ENCODE assay signal across 21 mouse cellular contexts in genomic region chr13:92629509-92629908, GRCm38 (mm10). TPM values are rescaled to one million over a fixed set of nuclear protein-coding genes. Genes with fewer than 3 reads are reported as not detected.
A peak's percentile ranks its signal among the peaks of the same experiment; 100 is the strongest.
DNase-seq lines count a peak whose midpoint lies in the region; ATAC-seq and TF ChIP-seq lines count a peak whose summit lies in the region.
"Had no signal": no experiment of that assay in that cellular context is flagged by ENCODE, and none has a peak within 500 bp of the region (broad histone marks: within the 10 kb centered on the region; RNA-seq: fewer than 3 reads in every experiment).

No protein-coding gene starts in this region.

- no peaks in the 10 kb centered on the region for H3K9me3 ChIP-seq in heart, embryonic 15.5 days (replicated peaks)
- H3K9me3 ChIP-seq in hindbrain, embryonic 14.5 days (ENCODE audit: control insufficient read depth, low read length) = no peaks in the 10 kb centered on the region
- H3K9me3 ChIP-seq: embryonic facial prominence, embryonic 12.5 days; limb, embryonic 12.5 days had no signal

- H3K36me3 ChIP-seq in heart, embryonic 15.5 days = no peaks in the 10 kb centered on the region; the same call in 1 of the 2 replicates
- H3K36me3 ChIP-seq in heart, adult 2 months (ENCODE audit: control insufficient read depth, insufficient read depth, low read length) = no peaks in the 10 kb centered on the region
- H3K36me3 ChIP-seq in hindbrain, embryonic 14.5 days (replicated peaks; ENCODE audit: control insufficient read depth, insufficient read depth) = peaks cover 4% of the 10 kb centered on the region; the same call in 1 of the 2 replicates
- H3K36me3 ChIP-seq: embryonic facial prominence, embryonic 12.5 days had no signal

- no peak overlapping the region for H3K4me3 ChIP-seq in heart, embryonic 15.5 days
- H3K4me3 ChIP-seq in heart, adult 2 months = no peak overlapping the region
- H3K4me3 ChIP-seq in lung, adult 2 months (replicated peaks; ENCODE audit: extremely low read depth, low read depth, low read length) = no peak overlapping the region
- no peak overlapping the region for H3K4me3 ChIP-seq in hindbrain, embryonic 14.5 days (replicated peaks; ENCODE audit: low read length)
- H3K4me3 ChIP-seq: embryonic facial prominence, embryonic 12.5 days; limb, embryonic 12.5 days had no signal

- no peak for TF ChIP-seq CTCF in heart, adult 2 months (IDR thresholded peaks at IDR 0.05)
- no peak for TF ChIP-seq CTCF in lung, adult 2 months (IDR thresholded peaks at IDR 0.05; ENCODE audit: insufficient read depth, low read length)

- H3K27me3 ChIP-seq in heart, embryonic 15.5 days = no peaks in the 10 kb centered on the region
- no peaks in the 10 kb centered on the region for H3K27me3 ChIP-seq in heart, adult 2 months (ENCODE audit: control insufficient read depth, insufficient read depth, low read length)
- H3K27me3 ChIP-seq in hindbrain, embryonic 14.5 days (ENCODE audit: control insufficient read depth, insufficient read depth, low read length) = no peaks in the 10 kb centered on the region
- H3K27me3 ChIP-seq: embryonic facial prominence, embryonic 12.5 days; limb, embryonic 12.5 days; Patski had no signal

- no peak for DNase-seq in heart, adult 2 months
- peak; percentile 28 for DNase-seq in c-Kit-negative CD71-positive TER-119-positive erythroid progenitor cells, embryonic 14.5 days (ENCODE audit: low read depth, low spot score)
- DNase-seq in liver = peak; percentile 68
- DNase-seq in lung, adult 2 months = no peak
- DNase-seq in lung, postnatal 10 days = no peak
- no peak for DNase-seq in hindbrain, embryonic 14.5 days (ENCODE audit: low spot score)
- DNase-seq: gastrocnemius, postnatal 10 days; kidney, adult 11 months; lung, postnatal 36 days; midbrain, embryonic 14.5 days; thymus, postnatal 36 days had no signal

- no peak overlapping the region for H3K4me2 ChIP-seq in heart, embryonic 15.5 days
- no peak overlapping the region for H3K4me2 ChIP-seq in hindbrain, embryonic 14.5 days (replicated peaks)
- H3K4me2 ChIP-seq: embryonic facial prominence, embryonic 12.5 days; limb, embryonic 12.5 days had no signal

- 0 out of 2 replicates have a peak, but pooled peaks cover 1% of the 10 kb centered on the region for H3K79me2 ChIP-seq in heart, adult 2 months (replicated peaks; ENCODE audit: control insufficient read depth, insufficient read depth, low read length)

- peaks cover 5% of the 10 kb centered on the region; the same call in 1 of the 2 replicates for H3K4me1 ChIP-seq in heart, embryonic 15.5 days (replicated peaks)
- no peaks in the 10 kb centered on the region for H3K4me1 ChIP-seq in heart, adult 2 months (ENCODE audit: control insufficient read depth, insufficient read depth, low read length)
- H3K4me1 ChIP-seq in lung, adult 2 months (ENCODE audit: control insufficient read depth, insufficient read depth, low read length) = no peaks in the 10 kb centered on the region
- 0 out of 2 replicates have a peak, but pooled peaks cover 8% of the 10 kb centered on the region for H3K4me1 ChIP-seq in hindbrain, embryonic 14.5 days (replicated peaks; ENCODE audit: control insufficient read depth, insufficient read depth, low read length)

- TF ChIP-seq EP300 in heart, adult 2 months (IDR thresholded peaks at IDR 0.05; ENCODE audit: insufficient read depth, low read depth, low read length) = no peak

- H3K27ac ChIP-seq in heart, embryonic 15.5 days = no peak overlapping the region
- H3K27ac ChIP-seq in heart, adult 2 months = no peak overlapping the region
- H3K27ac ChIP-seq in hindbrain, embryonic 14.5 days = no peak overlapping the region
- H3K27ac ChIP-seq: embryonic facial prominence, embryonic 12.5 days; limb, embryonic 12.5 days had no signal

- peak; percentile 78; the same call in 1 of the 2 replicates for ATAC-seq in heart, embryonic 15.5 days (replicated peaks; ENCODE audit: insufficient number of reproducible peaks, insufficient read depth, low FRiP score, low read depth)
- peak; percentile 95 for ATAC-seq in megakaryocyte-erythroid progenitor cell, adult 5-6 weeks (replicated peaks; ENCODE audit: low FRiP score, low TSS enrichment, poor library complexity, severe bottlenecking)
- ATAC-seq in hindbrain, embryonic 14.5 days (ENCODE audit: low FRiP score) = no peak
- ATAC-seq: Patski had no signal

- H3K9ac ChIP-seq in heart, embryonic 15.5 days = no peak overlapping the region
- H3K9ac ChIP-seq in heart, adult 2 months (ENCODE audit: low read depth, low read length) = no peak overlapping the region
- no peak overlapping the region for H3K9ac ChIP-seq in hindbrain, embryonic 14.5 days
- H3K9ac ChIP-seq: embryonic facial prominence, embryonic 12.5 days; limb, embryonic 12.5 days had no signal

- WGBS in heart, embryonic 15.5 days = 38% methylated on average over 3 of the region's 3 CpGs
- WGBS in heart, adult 2 months = 44% methylated on average over 3 of the region's 3 CpGs
- WGBS in lung, adult 2 months = 82% methylated on average over 3 of the region's 3 CpGs
- 87% methylated on average over 3 of the region's 3 CpGs for WGBS in hindbrain, embryonic 14.5 days

- intact Hi-C loops in heart, adult 2 months (cut with DNase I) = no loop called here

- TF ChIP-seq POLR2A in heart, adult 2 months (IDR thresholded peaks at IDR 0.05; ENCODE audit: insufficient read depth, low read depth, low read length) = no peak
- TF ChIP-seq POLR2A in lung, adult 2 months (IDR thresholded peaks at IDR 0.05; ENCODE audit: borderline replicate concordance, extremely low read depth, low read depth, low read length) = no peak

RNA-seq across cellular contexts. Expression of gene Serinc5, which starts 18.6 kb away (rescaled TPM):
- 9.6 and 11.3 TPM in 2 replicates for polyA plus RNA-seq in heart, embryonic 15.5 days (2015; fragmentation: Nextera tagmentation; extraction: Ambion mirVana)
- 10 to 100 TPM; 12.0 to 12.4 TPM for total RNA-seq in heart, adult 2 months (2021)
- polyA plus RNA-seq in heart, adult 2 months (2012; rRNA removed) = 10.3 and 15.3 TPM in 2 replicates
- total RNA-seq in megakaryocyte-erythroid progenitor cell, adult 5-6 weeks (2014; fragmentation: Nextera tagmentation) = 34.0 and 42.3 TPM in 2 replicates
- 23.5 and 23.7 TPM in 2 replicates for total RNA-seq in megakaryocyte-erythroid progenitor cell, adult 5-6 weeks (2017)
- 28.4 and 38.3 TPM in 2 replicates for polyA plus RNA-seq in lung, adult 2 months (2012; rRNA removed)
- polyA plus RNA-seq in hindbrain, embryonic 14.5 days (2014; fragmentation: Nextera tagmentation; extraction: Ambion mirVana) = 18.4 and 19.2 TPM in 2 replicates

RNA-seq across cellular contexts. Expression of gene Spz1, which starts 53.5 kb away (rescaled TPM):
- polyA plus RNA-seq in heart, embryonic 15.5 days (2015; fragmentation: Nextera tagmentation; extraction: Ambion mirVana) = not detected in 2 replicates
- total RNA-seq in heart, adult 2 months (2021) = not detected
- 0.23 and 0.31 TPM in 2 replicates for polyA plus RNA-seq in heart, adult 2 months (2012; rRNA removed)
- total RNA-seq in megakaryocyte-erythroid progenitor cell, adult 5-6 weeks (2014; fragmentation: Nextera tagmentation) = not detected in 2 replicates
- not detected in 2 replicates for total RNA-seq in megakaryocyte-erythroid progenitor cell, adult 5-6 weeks (2017)
- polyA plus RNA-seq in lung, adult 2 months (2012; rRNA removed) = not detected in 2 replicates
- polyA plus RNA-seq in hindbrain, embryonic 14.5 days (2014; fragmentation: Nextera tagmentation; extraction: Ambion mirVana) = not detected in 2 replicates
- total RNA-seq: adrenal gland, adult 18-20 months; gastrocnemius, postnatal 10 days had no signal
- polyA plus RNA-seq: embryonic facial prominence, embryonic 12.5 days; forebrain, embryonic 11.5 days; hindbrain, embryonic 11.5 days; large intestine, adult 2 months; limb, embryonic 12.5 days; midbrain, embryonic 14.5 days; neural tube, embryonic 11.5 days; Patski had no signal

Comparison
In these comparisons a context has a peak if more than half of its experiments do, and no peak if none do; other contexts are left out.
1. DNase-seq: peak in c-Kit-negative CD71-positive TER-119-positive erythroid progenitor cells, embryonic 14.5 days (single experiment) and liver (single experiment); none in heart, adult 2 months (0 of 2), lung, adult 2 months (single experiment), lung, postnatal 10 days (single experiment) and hindbrain, embryonic 14.5 days (single experiment).